In genomic region chr9:41583711-41584329, GRCm38 (mm10) we compare ENCODE assay signal across 9 mouse cellular contexts.
DNase-seq lines count a peak whose midpoint lies in the region; ATAC-seq lines count a peak whose summit lies in the region.
"Had no signal": no experiment of that assay in that cellular context is flagged by ENCODE, and none has a peak within 500 bp of the region (broad histone marks: within the 10 kb centered on the region; RNA-seq: fewer than 3 reads in every experiment).

No protein-coding gene starts in this region.

- peaks cover 8% of the 10 kb centered on the region; the same call in 1 of the 2 replicates for H3K36me3 ChIP-seq in heart, embryonic 11.5 days (ENCODE audit: control insufficient read depth, insufficient read depth, low read length)
- peaks cover 3% of the 10 kb centered on the region; the same call in 1 of the 2 replicates for H3K36me3 ChIP-seq in forebrain, embryonic 11.5 days (ENCODE audit: control insufficient read depth, insufficient read depth, low read length)
- H3K36me3 ChIP-seq in limb, embryonic 13.5 days, result peaks cover 28% of the 10 kb centered on the region
- H3K36me3 ChIP-seq in stomach, embryonic 16.5 days (ENCODE audit: control insufficient read depth, insufficient read depth, low read length), result no peaks in the 10 kb centered on the region
- H3K36me3 ChIP-seq: G1E had no signal

- H3K9me3 ChIP-seq in heart, embryonic 11.5 days (replicated peaks; ENCODE audit: control insufficient read depth, low read length), result no peaks in the 10 kb centered on the region
- no peaks in the 10 kb centered on the region for H3K9me3 ChIP-seq in forebrain, embryonic 11.5 days (ENCODE audit: control insufficient read depth, low read length)
- H3K9me3 ChIP-seq in limb, embryonic 13.5 days, result no peaks in the 10 kb centered on the region
- no peaks in the 10 kb centered on the region for H3K9me3 ChIP-seq in stomach, embryonic 16.5 days (replicated peaks; ENCODE audit: control insufficient read depth, low read length)
- H3K9me3 ChIP-seq: G1E had no signal

- ATAC-seq in heart, embryonic 11.5 days (replicated peaks; ENCODE audit: insufficient number of reproducible peaks, low FRiP score, low TSS enrichment), result no peak
- peak; percentile 54 for ATAC-seq in forebrain, embryonic 11.5 days (replicated peaks; ENCODE audit: low FRiP score)
- no peak for ATAC-seq in limb, embryonic 13.5 days (ENCODE audit: low FRiP score, low read depth)
- ATAC-seq in stomach, embryonic 16.5 days (ENCODE audit: insufficient read depth, low FRiP score), result no peak

- no peaks in the 10 kb centered on the region for H3K27me3 ChIP-seq in heart, embryonic 11.5 days (ENCODE audit: control insufficient read depth, insufficient read depth, low read length)
- H3K27me3 ChIP-seq in forebrain, embryonic 11.5 days (ENCODE audit: control insufficient read depth, insufficient read depth, low read length), result no peaks in the 10 kb centered on the region
- H3K27me3 ChIP-seq in limb, embryonic 13.5 days, result no peaks in the 10 kb centered on the region
- H3K27me3 ChIP-seq in stomach, embryonic 16.5 days (ENCODE audit: control insufficient read depth, insufficient read depth, low read length), result no peaks in the 10 kb centered on the region

- intact Hi-C loops in heart, postnatal 14 days (cut with DNase I), result no loop called here

- 36% methylated on average over 8 of the region's 8 CpGs for WGBS in heart, embryonic 11.5 days (ENCODE audit: insufficient replicate concordance)
- WGBS in forebrain, embryonic 11.5 days, result 12% methylated on average over 8 of the region's 8 CpGs
- WGBS in limb, embryonic 13.5 days, result 10% methylated on average over 8 of the region's 8 CpGs
- 15% methylated on average over 8 of the region's 8 CpGs for WGBS in stomach, embryonic 16.5 days

- DNase-seq in heart, postnatal 14 days, result no peak
- DNase-seq in Muller cell, postnatal 12 days (ENCODE audit: inconsistent ontology term), result peak; percentile 80
- DNase-seq in forebrain, embryonic 11.5 days (ENCODE audit: low spot score), result peak; percentile 73
- no peak for DNase-seq in spleen, postnatal 14 days (ENCODE audit: low spot score in 2 of 2)
- no peak for DNase-seq in B cell, adult 2 months

- peak overlapping the region; percentile 64 for H3K27ac ChIP-seq in heart, embryonic 11.5 days (ENCODE audit: low read depth, low read length)
- peak overlapping the region; percentile 96 for H3K27ac ChIP-seq in forebrain, embryonic 11.5 days (ENCODE audit: low read depth, low read length)
- peak overlapping the region; percentile 100 for H3K27ac ChIP-seq in limb, embryonic 13.5 days
- H3K27ac ChIP-seq in stomach, embryonic 16.5 days (ENCODE audit: low read length), result peak overlapping the region; percentile 93

- peak overlapping the region; percentile 62 for H3K4me3 ChIP-seq in heart, embryonic 11.5 days (ENCODE audit: low read depth, low read length)
- peak overlapping the region; percentile 67 for H3K4me3 ChIP-seq in forebrain, embryonic 11.5 days (ENCODE audit: low read depth, low read length)
- peak overlapping the region; percentile 66 for H3K4me3 ChIP-seq in limb, embryonic 13.5 days
- H3K4me3 ChIP-seq in stomach, embryonic 16.5 days (replicated peaks; ENCODE audit: low read length), result peak overlapping the region; percentile 74

- H3K4me2 ChIP-seq in heart, embryonic 11.5 days, result peak overlapping the region; percentile 71
- H3K4me2 ChIP-seq in forebrain, embryonic 11.5 days (ENCODE audit: low read depth, low read length, severe bottlenecking), result peak overlapping the region; percentile 58
- peak overlapping the region; percentile 74 for H3K4me2 ChIP-seq in limb, embryonic 13.5 days (replicated peaks)
- H3K4me2 ChIP-seq in stomach, embryonic 16.5 days (ENCODE audit: low read depth, low read length), result peak overlapping the region; percentile 68

- peaks cover 4% of the 10 kb centered on the region; the same call in 1 of the 2 replicates for H3K4me1 ChIP-seq in heart, embryonic 11.5 days (ENCODE audit: control insufficient read depth, insufficient read depth, low read length)
- peaks cover 13% of the 10 kb centered on the region for H3K4me1 ChIP-seq in forebrain, embryonic 11.5 days (replicated peaks; ENCODE audit: control insufficient read depth, insufficient read depth, low read length)
- H3K4me1 ChIP-seq in limb, embryonic 13.5 days, result peaks cover 38% of the 10 kb centered on the region
- H3K4me1 ChIP-seq in stomach, embryonic 16.5 days (ENCODE audit: control insufficient read depth, insufficient read depth, low read length), result peaks cover 22% of the 10 kb centered on the region

- peak overlapping the region; percentile 68; the same call in 1 of the 2 replicates for H3K9ac ChIP-seq in heart, embryonic 11.5 days (ENCODE audit: low read depth, low read length)
- H3K9ac ChIP-seq in forebrain, embryonic 11.5 days (ENCODE audit: low read length), result peak overlapping the region; percentile 92
- H3K9ac ChIP-seq in limb, embryonic 13.5 days, result peak overlapping the region; percentile 93
- peak overlapping the region; percentile 79 for H3K9ac ChIP-seq in stomach, embryonic 16.5 days (ENCODE audit: low read length)

Comparison
In these comparisons a context has a peak if more than half of its experiments do, and no peak if none do; other contexts are left out.
1. DNase-seq: peak in Muller cell, postnatal 12 days (single experiment) and forebrain, embryonic 11.5 days (single experiment); none in heart, postnatal 14 days (0 of 2), spleen, postnatal 14 days (0 of 2) and B cell, adult 2 months (0 of 2).
2. Peak in every context shown above with its lines, with median percentiles within 50 percentile points of each other: H3K27ac ChIP-seq, H3K4me2 ChIP-seq, H3K4me3 ChIP-seq and H3K9ac ChIP-seq.